Mouse (Mus musculus) embryonic fibroblast, embryonic 13.5 days (primary cell): ENCODE results near the gene Vmn2r89.

Experiments used
- CTCF ChIP-seq: IDR thresholded peaks from 2 replicates; pipeline ENCODE4 v1.5.1; 2011; ENCODE audit warnings: mild to moderate bottlenecking, control low read depth, low read length, moderate library complexity, borderline replicate concordance; ENCODE audit not compliant: insufficient read depth
- POLR2A ChIP-seq: IDR thresholded peaks from 2 replicates; pipeline ENCODE4 v1.6.1; 2011; ENCODE audit warnings: low read depth, mild to moderate bottlenecking, control low read depth, low read length, moderate library complexity

- TF ChIP-seq CTCF (no peak), POLR2A (no peak)
Measured at GRCm38 (mm10) chr14:51434546-51434945, 17.1 kb upstream of the Vmn2r89 start.
